Mouse (Mus musculus) kidney, adult 2 months (tissue): ENCODE results near the gene Gm2a.

Source experiments
- CTCF ChIP-seq: fragments of 200-500 bp; conservative IDR thresholded peaks from 2 replicates; pipeline ENCODE4 v1.5.1; 2011; ENCODE audit warnings: low read depth, mild to moderate bottlenecking, control low read depth, low read length, moderate library complexity, mixed read lengths; ENCODE audit not compliant: insufficient read depth, insufficient read length
- POLR2A ChIP-seq: fragments of 200-500 bp; IDR thresholded peaks from one replicate; pipeline ENCODE4 v1.6.1; 2011; ENCODE audit warnings: low read depth, low read length, control low read depth

GRCm38 (mm10) chr11:55155070-55155421, 57.1 kb downstream of the Gm2a start:
- no peak for TF ChIP-seq POLR2A
- no peak for TF ChIP-seq CTCF
